Mouse (Mus musculus): ENCODE data around the gene Jdp2. TPM values are rescaled to one million over a fixed set of nuclear protein-coding genes. Genes with fewer than 3 reads are reported as not detected.

Gene Jdp2
- polyA plus RNA-seq, 1 experiment from 2014 or later, result 0.17 TPM

GRCm38 (mm10) chr12:85687217-85687533, 88.3 kb downstream of the Jdp2 start:
- DNase-seq (ENCODE audit: low spot score) (no peak), ATAC-seq (ENCODE audit: insufficient number of reproducible peaks, low FRiP score, low TSS enrichment, low read depth) (no peak)
- Histone ChIP-seq H3K9me3 (ENCODE audit: control insufficient read depth, low read length) (no peaks in the 10 kb centered on the region), H3K4me1 (ENCODE audit: control insufficient read depth, insufficient read depth, low read length) (no peaks in the 10 kb centered on the region; the same call in 1 of the 2 replicates), H3K27me3 (ENCODE audit: control insufficient read depth, insufficient read depth, low read length) (no peaks in the 10 kb centered on the region), H3K36me3 (ENCODE audit: control insufficient read depth, insufficient read depth, low read length) (no peaks in the 10 kb centered on the region), H3K27ac (replicated peaks; ENCODE audit: low read depth, low read length) (no peak overlapping the region), H3K4me2 (ENCODE audit: low read depth, severe bottlenecking) (no peak overlapping the region), H3K4me3 (ENCODE audit: low read depth, low read length) (no peak overlapping the region), H3K9ac (ENCODE audit: low read length) (no peak overlapping the region)
- WGBS, result 82% methylated on average over 7 of the region's 7 CpGs

GRCm38 (mm10) chr12:85687846-85688245, 89.0 kb downstream of the Jdp2 start:
- H3K9ac ChIP-seq (ENCODE audit: low read length), result no peak overlapping the region
- ATAC-seq (ENCODE audit: insufficient number of reproducible peaks, low FRiP score, low TSS enrichment, low read depth), result no peak
- DNase-seq (ENCODE audit: low spot score), result no peak
- no peak overlapping the region for H3K27ac ChIP-seq (replicated peaks; ENCODE audit: low read depth, low read length)
- H3K9me3 ChIP-seq (ENCODE audit: control insufficient read depth, low read length), result no peaks in the 10 kb centered on the region
- no peaks in the 10 kb centered on the region for H3K36me3 ChIP-seq (ENCODE audit: control insufficient read depth, insufficient read depth, low read length)
- no peaks in the 10 kb centered on the region; the same call in 1 of the 2 replicates for H3K4me1 ChIP-seq (ENCODE audit: control insufficient read depth, insufficient read depth, low read length)
- no peaks in the 10 kb centered on the region for H3K27me3 ChIP-seq (ENCODE audit: control insufficient read depth, insufficient read depth, low read length)
- H3K4me3 ChIP-seq (ENCODE audit: low read depth, low read length), result no peak overlapping the region
- no peak overlapping the region for H3K4me2 ChIP-seq (ENCODE audit: low read depth, severe bottlenecking)
- 68% methylated on average over 6 of the region's 6 CpGs for WGBS

Other genes starting within 250 kb of the Jdp2 start
- 276 and 295 TPM in 2 replicates for gene Tmed10, start 224.2 kb upstream of the Jdp2 start, polyA plus RNA-seq (2014; fragmentation: Nextera tagmentation; extraction: Ambion mirVana)
- gene Fos, start 125.1 kb upstream of the Jdp2 start, polyA plus RNA-seq (2014; fragmentation: Nextera tagmentation; extraction: Ambion mirVana), result 0.89 and 1.2 TPM in 2 replicates
- 1.1 and 1.5 TPM in 2 replicates for gene Batf, start 87.6 kb downstream of the Jdp2 start, polyA plus RNA-seq (2014; fragmentation: Nextera tagmentation; extraction: Ambion mirVana)
- 1.1 and 1.4 TPM in 2 replicates for gene Flvcr2, start 147.5 kb downstream of the Jdp2 start, polyA plus RNA-seq (2014; fragmentation: Nextera tagmentation; extraction: Ambion mirVana)
- gene Erg28, start 225.5 kb downstream of the Jdp2 start, polyA plus RNA-seq (2014; fragmentation: Nextera tagmentation; extraction: Ambion mirVana), result 106 and 111 TPM in 2 replicates
- 18.2 and 22.4 TPM in 2 replicates for gene Ttll5, start 225.6 kb downstream of the Jdp2 start, polyA plus RNA-seq (2014; fragmentation: Nextera tagmentation; extraction: Ambion mirVana)

All from limb, embryonic 11.5 days (tissue).